Mouse (Mus musculus) olfactory bulb, adult 2 months (tissue): Measurements from ENCODE around the gene Smlr1.

Experiments
- CTCF ChIP-seq: fragments of 200-500 bp; IDR thresholded peaks from 2 replicates; pipeline ENCODE4 v1.5.1; 2012; ENCODE audit warnings: low read depth, mild to moderate bottlenecking, low read length, moderate library complexity; ENCODE audit not compliant: insufficient read depth
- POLR2A ChIP-seq: fragments of 200-500 bp; IDR thresholded peaks from 2 replicates; pipeline ENCODE4 v1.6.1; 2012; ENCODE audit warnings: mild to moderate bottlenecking, low read depth, low read length, moderate library complexity; ENCODE audit not compliant: insufficient read depth

GRCm38 (mm10) chr10:25552936-25553335 is 16.9 kb upstream of the Smlr1 start:
- no peak for TF ChIP-seq POLR2A
- TF ChIP-seq CTCF, result no peak
